Mouse (Mus musculus): ENCODE measurements at regions not wholly inside any gene's neighbourhood (a gene's known extent, or its start where the extent isn't known, plus 50 kb on each side); places are given as distances from the start of the nearest gene placed in this dataset.
"Not testable (repeated sequence)": the region's sequence is repeated elsewhere in the genome, so short reads cannot be mapped to it uniquely, and the experiment has no call there.

- H3K4me3 ChIP-seq (ENCODE audit: inconsistent target) = no peak overlapping the region
- WGBS (ENCODE audit: missing documents) = 89% methylated on average over 4 of the region's 4 CpGs
- no peak overlapping the region for H3K27ac ChIP-seq
- H3K79me2 ChIP-seq (ENCODE audit: inconsistent target) = no peaks in the 10 kb centered on the region
- H3K36me3 ChIP-seq (ENCODE audit: inconsistent target) = no peaks in the 10 kb centered on the region
Measured at GRCm38 (mm10) chr3:41504867-41505266, 50.7 kb upstream of the Jade1 start.

DNA sequence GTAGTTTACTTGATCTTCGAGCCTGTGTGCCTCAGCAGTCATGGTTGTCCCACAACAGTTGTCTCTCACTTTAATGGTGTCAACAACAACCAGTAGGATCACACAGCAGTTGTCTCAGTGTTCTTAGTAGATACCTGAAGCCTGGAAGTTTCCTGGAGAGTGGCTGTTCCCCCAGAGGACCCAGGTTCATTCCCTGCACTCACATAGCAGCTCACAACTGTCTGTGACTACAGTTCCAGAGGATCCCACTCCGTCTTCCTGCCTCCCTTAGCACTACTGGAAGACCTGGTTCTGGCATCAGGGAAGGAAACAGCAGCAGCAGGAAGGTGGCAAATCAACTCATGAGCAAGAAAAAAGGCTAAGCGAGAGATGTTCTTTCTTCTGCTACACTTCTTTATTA lies 53.4 kb upstream of the Jade1 start:
- 91% methylated on average over 3 of the region's 3 CpGs for WGBS (ENCODE audit: missing documents)
- Histone ChIP-seq H3K27ac (no peak overlapping the region), H3K4me3 (ENCODE audit: inconsistent target) (no peak overlapping the region), H3K36me3 (ENCODE audit: inconsistent target) (no peaks in the 10 kb centered on the region), H3K79me2 (ENCODE audit: inconsistent target) (no peaks in the 10 kb centered on the region)

DNA sequence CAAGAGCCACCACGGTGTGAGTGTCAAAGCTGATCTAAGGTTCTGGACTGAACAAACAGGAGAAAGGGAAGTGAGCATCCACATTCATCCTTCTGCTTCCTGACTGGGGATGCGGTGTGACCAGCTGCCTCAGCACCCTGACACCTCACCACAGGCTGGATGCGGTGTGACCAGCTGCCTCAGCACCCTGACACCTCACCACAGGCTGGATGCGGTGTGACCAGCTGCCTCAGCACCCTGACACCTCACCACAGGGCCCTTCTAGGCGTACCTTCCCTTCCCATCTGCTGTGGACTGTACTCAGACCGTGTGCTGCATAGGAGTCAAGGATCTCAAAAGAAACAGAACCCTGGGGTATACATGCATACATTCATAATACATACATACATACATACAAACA lies 53.9 kb upstream of the Jade1 start:
- not testable (repeated sequence) for H3K36me3 ChIP-seq (ENCODE audit: inconsistent target); H3K79me2 ChIP-seq (ENCODE audit: inconsistent target); H3K4me3 ChIP-seq (ENCODE audit: inconsistent target); H3K27ac ChIP-seq
- WGBS (ENCODE audit: missing documents) = 16% methylated on average over 6 of the region's 6 CpGs

DNA sequence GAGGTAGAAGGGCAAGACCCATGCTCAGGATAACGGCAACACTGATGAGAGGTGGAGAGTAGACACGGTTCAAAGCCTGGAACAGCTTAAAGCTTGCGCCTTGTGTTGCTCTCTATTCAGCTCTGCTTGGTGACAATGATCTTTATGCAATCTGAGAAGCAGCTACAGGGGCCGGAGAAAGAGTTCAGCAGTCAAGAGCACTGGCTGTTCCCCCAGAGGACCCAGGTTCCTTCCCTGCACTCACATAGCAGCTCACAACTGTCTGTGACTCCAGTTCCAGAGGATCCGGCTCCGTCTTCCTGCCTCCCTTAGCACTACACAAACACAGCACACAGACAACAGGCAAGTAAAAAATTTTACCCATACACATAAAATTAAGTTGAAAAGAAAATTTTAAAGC lies 54.4 kb upstream of the Jade1 start:
- Histone ChIP-seq H3K4me3 (ENCODE audit: inconsistent target) (no peak overlapping the region), H3K79me2 (ENCODE audit: inconsistent target) (no peaks in the 10 kb centered on the region), H3K36me3 (ENCODE audit: inconsistent target) (no peaks in the 10 kb centered on the region), H3K27ac (no peak overlapping the region)
- 88% methylated on average over 6 of the region's 6 CpGs for WGBS (ENCODE audit: missing documents)

- WGBS (ENCODE audit: missing documents) = 90% methylated on average over 2 of the region's 2 CpGs
- no peak overlapping the region for H3K27ac ChIP-seq
- H3K4me3 ChIP-seq (ENCODE audit: inconsistent target) = no peak overlapping the region
- H3K36me3 ChIP-seq (ENCODE audit: inconsistent target) = no peaks in the 10 kb centered on the region
- no peaks in the 10 kb centered on the region for H3K79me2 ChIP-seq (ENCODE audit: inconsistent target)
Measured at GRCm38 (mm10) chr3:41499680-41500079, 55.9 kb upstream of the Jade1 start.

DNA sequence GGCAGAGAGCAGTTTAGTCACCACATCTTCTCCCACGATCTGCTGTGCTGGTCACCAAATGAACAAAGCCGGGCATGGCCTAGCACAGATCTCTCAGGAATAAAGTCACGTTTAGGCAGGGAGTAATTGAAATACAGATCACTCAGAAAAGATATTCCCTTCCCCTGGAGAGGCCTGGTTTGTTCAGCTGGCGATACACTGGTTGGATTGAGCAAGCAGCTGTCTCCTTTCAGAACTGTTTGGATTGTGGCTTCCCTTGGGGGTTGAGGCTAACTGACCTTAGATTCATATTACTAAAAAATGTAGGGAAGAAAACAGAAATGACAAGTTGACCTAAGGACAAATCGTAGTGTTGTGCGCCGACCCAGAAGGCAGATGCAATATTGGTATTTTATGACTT lies 56.7 kb upstream of the Jade1 start:
- WGBS (ENCODE audit: missing documents) = 66% methylated on average over 7 of the region's 7 CpGs
- Histone ChIP-seq H3K36me3 (ENCODE audit: inconsistent target) (no peaks in the 10 kb centered on the region), H3K4me3 (ENCODE audit: inconsistent target) (no peak overlapping the region), H3K79me2 (ENCODE audit: inconsistent target) (no peaks in the 10 kb centered on the region), H3K27ac (no peak overlapping the region)

- Histone ChIP-seq H3K27ac (no peak overlapping the region), H3K4me3 (ENCODE audit: inconsistent target) (no peak overlapping the region), H3K79me2 (ENCODE audit: inconsistent target) (no peaks in the 10 kb centered on the region), H3K36me3 (ENCODE audit: inconsistent target) (no peaks in the 10 kb centered on the region)
- 79% methylated on average over 8 of the region's 8 CpGs for WGBS (ENCODE audit: missing documents)
Measured at GRCm38 (mm10) chr3:41497771-41498170, 57.8 kb upstream of the Jade1 start.

- WGBS (ENCODE audit: missing documents) = 58% methylated on average over 12 of the region's 13 CpGs
- Histone ChIP-seq H3K79me2 (ENCODE audit: inconsistent target) (no peaks in the 10 kb centered on the region), H3K36me3 (ENCODE audit: inconsistent target) (no peaks in the 10 kb centered on the region), H3K4me3 (ENCODE audit: inconsistent target) (no peak overlapping the region), H3K27ac (no peak overlapping the region)
Measured at GRCm38 (mm10) chr3:41496931-41497710, 58.4 kb upstream of the Jade1 start.

DNA sequence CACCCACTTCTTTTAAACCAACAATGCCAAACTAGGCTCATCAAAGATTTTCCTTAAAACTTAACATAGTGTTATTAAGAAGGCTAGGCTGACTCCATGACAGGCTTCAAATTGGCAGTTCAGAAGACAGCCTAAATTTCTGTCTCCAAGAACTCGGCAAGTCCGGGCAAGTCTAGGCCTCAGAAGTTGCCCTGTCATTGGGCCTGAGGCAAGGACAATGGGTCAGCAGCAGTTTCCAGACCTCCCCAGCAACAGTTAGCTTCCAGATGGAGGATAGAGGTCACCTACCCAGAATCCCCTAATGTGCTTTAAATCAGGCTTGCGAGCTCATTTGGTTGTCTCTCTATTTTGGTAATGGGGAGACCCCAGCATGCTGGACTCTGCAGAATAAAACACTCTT lies 59.6 kb upstream of the Jade1 start:
- H3K4me3 ChIP-seq (ENCODE audit: inconsistent target) = no peak overlapping the region
- no peaks in the 10 kb centered on the region for H3K79me2 ChIP-seq (ENCODE audit: inconsistent target)
- H3K36me3 ChIP-seq (ENCODE audit: inconsistent target) = no peaks in the 10 kb centered on the region
- 96% methylated on average over 3 of the region's 3 CpGs for WGBS (ENCODE audit: missing documents)
- no peak overlapping the region for H3K27ac ChIP-seq

- Histone ChIP-seq H3K79me2 (ENCODE audit: inconsistent target) (no peaks in the 10 kb centered on the region), H3K27ac (no peak overlapping the region), H3K36me3 (ENCODE audit: inconsistent target) (no peaks in the 10 kb centered on the region), H3K4me3 (ENCODE audit: inconsistent target) (no peak overlapping the region)
- 93% methylated on average over 5 of the region's 5 CpGs for WGBS (ENCODE audit: missing documents)
Measured at GRCm38 (mm10) chr3:41495097-41495496, 60.4 kb upstream of the Jade1 start.

- Histone ChIP-seq H3K79me2 (ENCODE audit: inconsistent target) (no peaks in the 10 kb centered on the region), H3K36me3 (ENCODE audit: inconsistent target) (no peaks in the 10 kb centered on the region), H3K27ac (no peak overlapping the region), H3K4me3 (ENCODE audit: inconsistent target) (no peak overlapping the region)
- WGBS (ENCODE audit: missing documents) = 96% methylated on average over 7 of the region's 7 CpGs
Measured at GRCm38 (mm10) chr3:41493472-41493871, 62.1 kb upstream of the Jade1 start.

DNA sequence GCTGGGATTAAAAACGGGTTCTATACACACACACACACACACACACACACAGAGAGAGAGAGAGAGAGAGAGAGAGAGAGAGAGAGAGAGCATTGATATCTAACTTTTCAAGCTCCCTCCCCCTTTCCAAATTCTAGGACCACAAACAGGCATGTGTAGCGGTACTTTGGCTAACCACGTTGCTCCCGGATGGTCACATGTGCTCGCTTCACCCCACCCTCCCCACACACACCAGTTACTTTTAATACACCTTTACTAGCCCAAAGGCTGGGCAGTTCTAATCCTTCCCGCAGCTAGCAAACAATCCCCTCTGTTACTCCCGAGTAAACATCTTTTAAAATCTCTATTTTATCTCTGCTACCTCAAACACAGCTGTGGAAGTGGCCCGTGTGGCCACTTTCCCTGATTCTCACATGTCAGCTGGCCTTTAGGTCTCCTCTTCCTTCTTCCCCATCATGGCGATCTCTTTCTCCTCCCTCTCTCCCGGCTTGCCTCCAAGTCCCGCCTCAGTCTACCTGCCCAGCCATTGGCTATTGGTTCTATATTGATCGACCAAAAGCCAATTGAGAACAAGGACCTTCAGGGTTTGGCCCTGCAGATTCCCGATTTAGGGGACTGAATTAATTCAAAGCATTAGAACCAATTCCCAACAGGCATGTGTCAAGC lies 62.7 kb upstream of the Jade1 start:
- no peaks in the 10 kb centered on the region for H3K36me3 ChIP-seq (ENCODE audit: inconsistent target)
- no peak overlapping the region for H3K27ac ChIP-seq
- H3K79me2 ChIP-seq (ENCODE audit: inconsistent target) = no peaks in the 10 kb centered on the region
- 83% methylated on average over 12 of the region's 13 CpGs for WGBS (ENCODE audit: missing documents)
- H3K4me3 ChIP-seq (ENCODE audit: inconsistent target) = no peak overlapping the region

GRCm38 (mm10) chr3:41492031-41492726 lies 63.4 kb upstream of the Jade1 start:
- no peak overlapping the region for H3K4me3 ChIP-seq (ENCODE audit: inconsistent target)
- H3K27ac ChIP-seq = no peak overlapping the region
- 97% methylated on average over 3 of the region's 3 CpGs for WGBS (ENCODE audit: missing documents)
- H3K36me3 ChIP-seq (ENCODE audit: inconsistent target) = no peaks in the 10 kb centered on the region
- no peaks in the 10 kb centered on the region for H3K79me2 ChIP-seq (ENCODE audit: inconsistent target)

- H3K4me3 ChIP-seq (ENCODE audit: inconsistent target) = no peak overlapping the region
- no peaks in the 10 kb centered on the region for H3K36me3 ChIP-seq (ENCODE audit: inconsistent target)
- no peaks in the 10 kb centered on the region for H3K79me2 ChIP-seq (ENCODE audit: inconsistent target)
- no peak overlapping the region for H3K27ac ChIP-seq
- 93% methylated on average over 4 of the region's 4 CpGs for WGBS (ENCODE audit: missing documents)
Measured at GRCm38 (mm10) chr3:41491185-41491584, 64.3 kb upstream of the Jade1 start.

GRCm38 (mm10) chr3:41489998-41490397 lies 65.5 kb upstream of the Jade1 start:
- H3K79me2 ChIP-seq (ENCODE audit: inconsistent target) = no peaks in the 10 kb centered on the region
- no peak overlapping the region for H3K27ac ChIP-seq
- no peak overlapping the region for H3K4me3 ChIP-seq (ENCODE audit: inconsistent target)
- no peaks in the 10 kb centered on the region for H3K36me3 ChIP-seq (ENCODE audit: inconsistent target)
